Mouse (Mus musculus) forebrain, embryonic 11.5 days (tissue): Measurements from ENCODE around the gene Ms4a4b. TPM values are rescaled to one million over a fixed set of nuclear protein-coding genes. Genes with fewer than 3 reads are reported as not detected.
"Not testable (repeated sequence)": the region's sequence is repeated elsewhere in the genome, so short reads cannot be mapped to it uniquely, and the experiment has no call there.

Experiments used
- ATAC-seq: fragments of 200-750 bp; cut with Nextera tagmentation; replicated peaks from 2 replicates; pipeline ENCODE4 v1.8.0; 2017; ENCODE audit warnings: moderate TSS enrichment; ENCODE audit not compliant: low FRiP score
- DNase-seq: peaks from one replicate; pipeline ENCODE4 v3.0.0-alpha.2; 2017; ENCODE audit warnings: low spot score
- H3K27ac ChIP-seq: fragments of 300-500 bp; sonication (generic); 2 replicates; pipeline ENCODE4 v1.5.1; 2014; ENCODE audit warnings: low read depth, low read length
- H3K27me3 ChIP-seq: fragments of 300-500 bp; sonication (generic); 2 replicates; pipeline ENCODE4 v1.6.1; 2014; ENCODE audit warnings: mild to moderate bottlenecking, low read length, mixed read lengths; ENCODE audit not compliant: control insufficient read depth, insufficient read depth
- H3K36me3 ChIP-seq: fragments of 300-500 bp; sonication (generic); 2 replicates; pipeline ENCODE4 v1.6.1; 2014; ENCODE audit warnings: mild to moderate bottlenecking, low read length, moderate library complexity, mixed read lengths; ENCODE audit not compliant: control insufficient read depth, insufficient read depth
- H3K4me1 ChIP-seq: fragments of 300-500 bp; sonication (generic); replicated peaks from 2 replicates; pipeline ENCODE4 v1.6.1; 2014; ENCODE audit warnings: low read length, mixed read lengths; ENCODE audit not compliant: control insufficient read depth, insufficient read depth
- H3K4me2 ChIP-seq: fragments of 300-500 bp; sonication (generic); 2 replicates; pipeline ENCODE4 v1.6.1; 2014; ENCODE audit warnings: low read depth, mild to moderate bottlenecking, low read length, moderate library complexity, mixed read lengths; ENCODE audit not compliant: severe bottlenecking
- H3K4me3 ChIP-seq: fragments of 300-500 bp; sonication (generic); 2 replicates; pipeline ENCODE4 v1.5.1; 2014; ENCODE audit warnings: low read depth, low read length
- H3K9ac ChIP-seq: fragments of 300-500 bp; sonication (generic); 2 replicates; pipeline ENCODE4 v1.6.1; 2014; ENCODE audit warnings: low read length
- H3K9me3 ChIP-seq: fragments of 300-500 bp; sonication (generic); 2 replicates; pipeline ENCODE4 v1.6.1; 2016; ENCODE audit warnings: low read length, mixed read lengths; ENCODE audit not compliant: control insufficient read depth
- WGBS: fragments of 180-500 bp; shearing (Covaris S2); extraction: QIAGEN DNeasy Blood & Tissue Kit; methylation state at CpG from one replicate; pipeline ENCODE4 v1.1.7; 2014; 5-methylcytosine and 5-hydroxymethylcytosine counted together
- polyA plus RNA-seq: library from polyadenylated mRNA; unstranded; fragments of >200 nt; fragmentation: Nextera tagmentation; extraction: Ambion mirVana; gene quantifications from 2 replicates; pipeline ENCODE4 v1.2.1, GENCODE M21; 2014

Gene Ms4a4b
- not detected in 2 replicates for polyA plus RNA-seq

DNA sequence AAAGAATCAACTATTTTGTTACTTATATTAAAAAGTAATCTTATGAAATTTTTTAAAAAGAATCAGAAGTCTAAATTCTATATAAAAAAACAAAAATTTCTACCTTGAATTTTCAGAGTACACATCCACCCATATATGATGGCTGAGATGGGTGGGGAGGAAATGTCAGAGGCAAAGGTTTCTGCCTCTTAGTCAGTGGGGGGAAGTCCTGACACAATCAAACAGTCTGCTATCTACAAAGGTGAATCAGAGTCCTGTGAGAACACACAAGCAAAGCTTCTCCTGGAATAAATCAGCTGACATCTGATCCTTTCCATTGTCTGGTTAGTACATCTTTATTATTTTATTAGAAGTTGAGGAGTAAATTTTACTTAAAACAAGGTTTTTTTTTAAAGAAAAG is at the start of gene Ms4a4b:
Gene Ms4a4b (plus strand): TSS at position 216 of the 400 bp plus-strand sequence.
- no peak within 1 kb of the TSS for H3K27ac ChIP-seq
- H3K9me3 ChIP-seq: no peaks in the 10 kb centered on the region
- ATAC-seq (no peak), DNase-seq (no peak)
- no peak within 1 kb of the TSS for H3K9ac ChIP-seq
- no peaks in the 10 kb centered on the region for H3K36me3 ChIP-seq
- H3K4me3 ChIP-seq: no peak within 1 kb of the TSS
- H3K4me1 ChIP-seq: no peaks in the 10 kb centered on the region
- H3K4me2 ChIP-seq: no peak within 1 kb of the TSS
- H3K27me3 ChIP-seq: no peaks in the 10 kb centered on the region

DNA sequence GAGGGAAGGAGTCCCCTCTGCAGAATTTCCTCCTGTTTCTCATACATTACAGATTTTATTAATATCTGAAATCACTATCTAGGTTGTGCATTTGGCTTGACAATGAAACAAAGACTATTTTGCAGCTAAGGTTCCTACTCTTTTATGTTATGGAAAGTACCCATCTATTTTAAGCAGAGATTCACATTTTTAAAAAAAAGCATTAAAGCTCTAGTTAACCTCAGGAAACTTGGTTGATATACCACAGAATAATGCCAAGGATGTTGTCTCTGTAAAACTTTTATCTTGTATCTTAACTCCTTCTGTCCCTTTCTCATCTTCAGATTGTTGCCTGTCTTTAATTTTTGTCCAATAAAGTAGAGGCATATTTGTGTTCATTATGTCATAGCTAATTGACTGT is 47.6 kb upstream of the Ms4a4b start:
- Histone ChIP-seq H3K4me1 (no peaks in the 10 kb centered on the region), H3K27me3 (no peaks in the 10 kb centered on the region), H3K4me3 (no peak overlapping the region), H3K36me3 (no peaks in the 10 kb centered on the region), H3K4me2 (no peak overlapping the region), H3K9ac (no peak overlapping the region), H3K27ac (no peak overlapping the region), H3K9me3 (no peaks in the 10 kb centered on the region)
- ATAC-seq (no peak), DNase-seq (no peak)

DNA sequence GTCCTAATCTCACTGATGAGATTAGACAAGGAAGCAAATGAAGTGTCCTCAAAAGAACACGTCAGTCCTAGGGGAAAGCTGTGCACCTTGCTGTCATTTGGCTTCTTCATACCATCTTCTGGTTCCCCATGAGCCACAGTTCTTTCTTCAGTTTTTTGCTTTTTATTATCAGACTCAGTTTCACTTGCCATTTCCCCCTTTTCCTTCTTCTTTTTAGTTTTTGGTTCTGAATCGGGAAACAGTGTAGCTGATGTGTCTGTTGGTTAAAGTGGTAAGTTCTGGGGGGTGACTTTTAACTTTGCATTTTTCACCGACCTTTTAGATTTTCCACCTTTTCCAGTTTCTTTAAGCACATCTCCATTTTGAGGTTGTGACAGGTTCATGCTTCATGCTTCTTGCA is 38.8 kb upstream of the Ms4a4b start, which contains the start of gene Ms4a4c:
Gene Ms4a4c (plus strand): TSS at position 244 of the 400 bp plus-strand sequence.
- DNase-seq: no peak
- H3K27ac ChIP-seq: no peak within 1 kb of the TSS
- H3K27me3 ChIP-seq: no peaks in the 10 kb centered on the region
- H3K9me3 ChIP-seq: no peaks in the 10 kb centered on the region
- no peak within 1 kb of the TSS for H3K4me3 ChIP-seq
- ATAC-seq: no peak
- H3K9ac ChIP-seq: no peak within 1 kb of the TSS
- no peak within 1 kb of the TSS for H3K4me2 ChIP-seq
- no peaks in the 10 kb centered on the region for H3K4me1 ChIP-seq
- H3K36me3 ChIP-seq: no peaks in the 10 kb centered on the region
- 79% methylated on average over 3 of the region's 3 CpGs for WGBS

DNA sequence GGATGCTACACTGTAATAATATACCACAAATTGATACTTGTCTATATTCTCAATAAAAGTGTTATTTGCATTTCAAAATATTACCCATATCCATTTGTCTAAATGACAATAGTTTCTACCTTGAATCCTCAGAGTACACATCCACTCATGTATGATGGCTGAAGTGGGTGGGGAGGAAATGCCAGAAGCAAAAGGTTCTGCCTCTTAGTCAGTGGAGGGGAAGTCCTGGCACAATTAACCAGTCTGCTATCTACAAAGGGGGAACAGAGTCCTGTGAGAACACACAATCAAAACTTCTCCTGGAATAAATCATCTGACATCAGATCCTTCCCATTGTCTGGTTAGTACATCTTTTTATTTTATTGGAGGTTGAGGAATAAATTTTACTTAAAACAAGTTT is 35.9 kb upstream of the Ms4a4b start:
- H3K27ac ChIP-seq: no peak overlapping the region
- H3K36me3 ChIP-seq: no peaks in the 10 kb centered on the region
- H3K4me2 ChIP-seq: no peak overlapping the region
- H3K27me3 ChIP-seq: no peaks in the 10 kb centered on the region
- H3K9ac ChIP-seq: no peak overlapping the region
- no peak for DNase-seq
- ATAC-seq: no peak
- no peaks in the 10 kb centered on the region for H3K9me3 ChIP-seq
- no peak overlapping the region for H3K4me3 ChIP-seq
- no peaks in the 10 kb centered on the region for H3K4me1 ChIP-seq

DNA sequence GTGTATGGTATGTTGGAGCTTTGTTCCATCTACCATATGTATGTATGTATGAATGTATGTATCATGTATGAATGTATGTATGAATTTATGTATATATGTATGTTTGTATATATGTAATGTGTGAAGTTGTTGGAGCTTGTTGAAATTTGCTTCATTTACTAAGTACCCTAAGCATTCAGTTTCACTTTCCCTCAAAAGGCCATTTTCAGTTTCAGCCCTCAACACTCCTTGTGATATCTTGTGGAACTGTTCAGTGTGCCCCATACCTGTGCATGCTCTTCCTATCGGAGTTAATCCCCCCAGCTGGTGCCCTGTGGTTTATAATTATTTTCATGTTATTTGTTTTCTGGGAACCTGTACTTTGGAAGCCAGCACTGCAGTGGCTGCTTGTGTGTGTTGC is 34.8 kb upstream of the Ms4a4b start:
- no peaks in the 10 kb centered on the region for H3K4me1 ChIP-seq
- no peaks in the 10 kb centered on the region for H3K36me3 ChIP-seq
- no peaks in the 10 kb centered on the region for H3K27me3 ChIP-seq
- no peak overlapping the region for H3K4me2 ChIP-seq
- no peak overlapping the region for H3K9ac ChIP-seq
- no peak overlapping the region for H3K4me3 ChIP-seq
- 95% methylated on average over 1 of the region's 1 CpGs for WGBS
- H3K9me3 ChIP-seq: no peaks in the 10 kb centered on the region
- ATAC-seq (no peak), DNase-seq (no peak)
- no peak overlapping the region for H3K27ac ChIP-seq

DNA sequence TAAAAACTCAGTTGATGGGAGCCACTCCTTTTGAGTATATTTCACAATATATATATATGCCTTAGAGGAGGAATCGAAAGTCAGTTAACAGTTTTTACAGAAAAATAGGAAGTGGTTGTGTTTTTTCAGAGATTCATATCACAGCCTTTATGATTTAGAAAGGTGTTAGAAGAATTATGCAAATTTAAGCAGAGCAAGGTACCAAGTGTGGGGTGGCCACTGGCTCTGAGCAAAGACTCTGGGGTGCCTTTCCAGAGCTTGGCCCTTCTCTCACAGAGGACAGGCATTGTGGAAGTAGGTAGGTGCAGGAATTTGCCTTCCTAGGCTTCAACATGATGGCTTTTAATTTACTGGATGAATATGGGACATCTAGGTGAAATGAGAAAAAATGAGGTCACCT is 31.7 kb upstream of the Ms4a4b start:
- Histone ChIP-seq H3K36me3 (no peaks in the 10 kb centered on the region), H3K9ac (no peak overlapping the region), H3K27me3 (no peaks in the 10 kb centered on the region), H3K27ac (no peak overlapping the region), H3K9me3 (no peaks in the 10 kb centered on the region), H3K4me3 (no peak overlapping the region), H3K4me2 (no peak overlapping the region), H3K4me1 (no peaks in the 10 kb centered on the region)
- ATAC-seq: no peak
- WGBS: 84% methylated on average over 1 of the region's 1 CpGs
- DNase-seq: no peak

DNA sequence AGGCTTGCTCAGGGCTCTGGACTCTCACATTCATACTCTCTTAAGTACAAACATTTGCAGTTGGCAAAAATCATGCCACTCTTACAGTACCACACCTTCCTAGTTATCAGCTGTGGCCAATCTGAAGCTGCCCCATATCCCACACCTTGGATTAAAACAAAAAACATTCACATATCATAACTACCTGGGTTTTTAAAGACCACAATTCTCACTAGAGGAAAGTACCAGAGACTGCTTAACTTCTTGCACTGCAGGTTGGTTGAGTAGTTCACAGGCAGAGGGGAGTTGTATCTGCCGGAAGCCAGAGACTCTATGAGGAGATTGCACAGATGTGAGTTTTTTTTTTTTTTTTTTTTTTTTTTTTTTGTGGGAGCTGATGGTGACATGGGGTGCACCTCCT is 29.3 kb upstream of the Ms4a4b start:
- no peak overlapping the region for H3K27ac ChIP-seq
- no peaks in the 10 kb centered on the region for H3K4me1 ChIP-seq
- no peaks in the 10 kb centered on the region for H3K27me3 ChIP-seq
- ATAC-seq (no peak), DNase-seq (no peak)
- H3K4me3 ChIP-seq: no peak overlapping the region
- no peaks in the 10 kb centered on the region for H3K9me3 ChIP-seq
- no peak overlapping the region for H3K4me2 ChIP-seq
- no peak overlapping the region for H3K9ac ChIP-seq
- H3K36me3 ChIP-seq: no peaks in the 10 kb centered on the region
- WGBS: 91% methylated on average over 1 of the region's 1 CpGs

DNA sequence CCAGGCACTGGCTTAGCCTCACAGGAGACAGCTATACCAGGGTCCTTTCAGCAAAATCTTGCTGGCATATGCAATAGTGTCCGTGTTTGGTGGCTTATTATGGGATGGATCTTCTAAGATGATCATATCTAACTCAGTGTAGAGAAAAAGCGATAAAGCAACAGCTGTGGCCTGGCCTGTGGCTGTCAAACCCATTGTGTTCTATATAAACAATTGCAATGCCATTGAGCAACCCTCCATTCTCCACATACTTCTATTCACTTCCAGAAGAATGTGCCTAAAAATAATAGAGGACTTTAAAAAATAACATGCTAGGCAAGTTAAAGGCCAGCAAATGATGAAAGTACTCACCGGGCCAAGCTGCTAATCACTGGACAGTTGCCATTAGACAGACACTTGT is 27.8 kb upstream of the Ms4a4b start:
- Histone ChIP-seq H3K4me1 (no peaks in the 10 kb centered on the region), H3K36me3 (no peaks in the 10 kb centered on the region), H3K27me3 (no peaks in the 10 kb centered on the region), H3K9ac (no peak overlapping the region), H3K4me3 (no peak overlapping the region), H3K4me2 (no peak overlapping the region), H3K27ac (no peak overlapping the region), H3K9me3 (no peaks in the 10 kb centered on the region)
- ATAC-seq (no peak), DNase-seq (no peak)
- WGBS: 72% methylated on average over 3 of the region's 3 CpGs

DNA sequence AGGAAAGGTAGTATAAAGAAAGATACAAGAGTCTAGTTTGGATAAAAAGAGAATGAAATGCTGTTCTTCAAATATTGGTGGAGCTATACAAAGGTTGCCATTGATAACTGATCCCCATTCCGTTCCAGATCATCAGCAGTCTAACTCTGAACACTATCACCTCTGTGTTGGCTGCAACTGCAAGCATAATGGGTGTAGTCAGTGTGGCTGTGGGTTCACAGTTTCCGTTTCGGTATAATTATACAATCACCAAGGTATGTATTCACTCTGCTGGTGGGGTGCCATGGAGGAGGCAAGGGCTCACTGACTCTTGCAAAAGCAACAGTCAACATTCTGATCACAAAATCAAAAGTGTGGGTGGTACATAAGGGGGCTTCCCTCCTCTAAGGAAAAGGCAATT is 24.5 kb upstream of the Ms4a4b start:
- 74% methylated on average over 1 of the region's 3 CpGs for WGBS
- H3K9ac ChIP-seq: not testable (repeated sequence)

More for the DNA sequence above, 24.5 kb upstream of the Ms4a4b start:
- H3K4me1 ChIP-seq, H3K9me3 ChIP-seq, DNase-seq, H3K36me3 ChIP-seq, H3K4me2 ChIP-seq, H3K27me3 ChIP-seq, H3K27ac ChIP-seq, ATAC-seq, H3K4me3 ChIP-seq: not testable (repeated sequence)
